Mouse (Mus musculus) heart, adult 10 weeks (tissue): ENCODE data around the gene Tns1. TPM values are rescaled to one million over a fixed set of nuclear protein-coding genes. Genes with fewer than 3 reads are reported as not detected.

ENCODE experiments used
- polyA plus RNA-seq: library from polyadenylated mRNA; stranded (reverse); fragments of 350-450 nt; fragmentation: Illumina TruSeq; extraction: RNeasy Lipid Tissue Mini Kit (QIAGEN cat#74804); gene quantifications from one replicate; pipeline ENCODE4 v1.2.3, GENCODE M21; 2014; ENCODE audit warnings: low read depth, low replicate concordance

The Tns1 gene
- polyA plus RNA-seq: 367 TPM

GRCm38 (mm10) chr1:74124021-74124981 is at the start of gene Tns1:
Tns1 (minus strand) TSS chr1:74124449.

GRCm38 (mm10) chr1:74153461-74154184 is 29.4 kb upstream of the Tns1 start, which contains the start of gene Cxcr2:
Cxcr2 (plus strand) TSS chr1:74153989.

GRCm38 (mm10) chr1:74124991-74125552 is 823 bp upstream of the Tns1 start, which contains the start of gene Rufy4:
Rufy4 (plus strand) TSS chr1:74125541.

Other genes with a start within 250 kb of the Tns1 start
- gene Rufy4, start 1.1 kb upstream of the Tns1 start, polyA plus RNA-seq: 1.3 TPM
- gene Cxcr2, start 29.5 kb upstream of the Tns1 start, polyA plus RNA-seq: not detected
- gene Cxcr1, start 70.2 kb upstream of the Tns1 start, polyA plus RNA-seq: not detected
- gene Arpc2, start 111.6 kb upstream of the Tns1 start, polyA plus RNA-seq: 163 TPM
- gene Gpbar1, start 154.1 kb upstream of the Tns1 start, polyA plus RNA-seq: not detected
- gene Aamp, start 160.3 kb upstream of the Tns1 start, polyA plus RNA-seq: 109 TPM
- 110 TPM for gene Pnkd, start 160.5 kb upstream of the Tns1 start, polyA plus RNA-seq
- gene Tmbim1, start 181.2 kb upstream of the Tns1 start, polyA plus RNA-seq: 66.8 TPM
- gene Catip, start 237.7 kb upstream of the Tns1 start, polyA plus RNA-seq: 0.63 TPM